Mouse (Mus musculus): ENCODE results near the gene Gm9758.
"Not testable (repeated sequence)": the region's sequence is repeated elsewhere in the genome, so short reads cannot be mapped to it uniquely, and the experiment has no call there.

Gene Gm9758

DNA sequence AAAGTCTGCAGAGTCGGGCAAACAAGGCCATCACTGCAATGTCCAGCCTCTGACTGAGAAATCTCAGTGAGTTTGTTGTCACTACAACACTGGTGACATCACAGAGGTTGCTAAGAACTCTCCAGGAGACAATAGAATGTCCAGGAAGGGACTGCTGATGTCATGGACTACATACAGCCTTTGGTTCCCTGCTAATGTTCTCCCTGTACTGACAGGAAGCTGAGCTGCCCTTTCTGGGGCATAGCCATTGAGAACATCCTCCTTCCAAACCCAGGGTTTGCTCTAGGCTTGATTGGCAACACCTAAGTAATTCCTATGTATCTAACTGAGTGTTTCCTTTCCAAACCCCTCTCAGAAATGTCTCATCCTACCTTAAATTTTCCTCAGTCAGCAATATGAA lies at the start of gene Gm9758:
Gm9758 (minus strand) TSS at position 101 of the 400 bp plus-strand sequence.
- DNase-seq, result not testable (repeated sequence)

DNA sequence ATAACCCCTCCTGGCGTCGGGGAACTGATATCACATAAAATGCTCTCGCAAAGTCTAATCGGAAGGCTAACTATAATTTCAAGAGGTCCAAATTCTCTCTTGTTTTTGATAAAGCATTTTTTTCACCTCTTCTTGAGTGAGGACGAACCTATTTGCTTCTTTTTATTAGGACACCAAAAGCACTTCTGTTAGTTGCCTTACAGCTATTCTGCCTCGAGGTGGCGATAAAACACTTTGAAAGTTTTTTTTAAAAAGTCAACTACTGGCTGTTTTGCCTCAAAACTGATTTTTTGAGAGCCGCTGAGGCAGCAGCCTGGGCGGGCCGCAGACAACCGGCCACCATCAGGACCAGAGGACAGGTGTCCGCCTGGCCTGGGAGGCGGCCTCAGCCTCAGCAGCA lies 49.1 kb upstream of the Gm9758 start:
- DNase-seq, result not testable (repeated sequence)

DNA sequence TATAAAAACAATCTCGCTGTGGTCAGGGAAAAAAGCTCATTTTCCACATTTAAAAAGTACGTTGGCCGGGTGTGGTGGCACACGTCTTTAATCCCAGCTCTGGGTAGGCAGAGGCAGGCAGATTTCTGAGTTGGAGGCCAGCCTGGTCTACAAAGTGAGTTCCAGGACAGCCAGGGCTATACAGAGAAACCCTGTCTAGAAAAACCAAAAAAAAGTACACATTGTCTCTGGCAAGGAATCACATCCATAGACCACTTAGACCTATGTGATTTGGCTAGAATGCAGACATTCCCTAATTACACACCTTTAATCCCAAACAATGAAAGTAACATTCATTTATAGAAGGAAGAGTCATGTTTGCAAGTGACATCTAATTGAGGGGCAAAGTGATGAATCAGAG lies 46.8 kb upstream of the Gm9758 start:
- not testable (repeated sequence) for DNase-seq

DNA sequence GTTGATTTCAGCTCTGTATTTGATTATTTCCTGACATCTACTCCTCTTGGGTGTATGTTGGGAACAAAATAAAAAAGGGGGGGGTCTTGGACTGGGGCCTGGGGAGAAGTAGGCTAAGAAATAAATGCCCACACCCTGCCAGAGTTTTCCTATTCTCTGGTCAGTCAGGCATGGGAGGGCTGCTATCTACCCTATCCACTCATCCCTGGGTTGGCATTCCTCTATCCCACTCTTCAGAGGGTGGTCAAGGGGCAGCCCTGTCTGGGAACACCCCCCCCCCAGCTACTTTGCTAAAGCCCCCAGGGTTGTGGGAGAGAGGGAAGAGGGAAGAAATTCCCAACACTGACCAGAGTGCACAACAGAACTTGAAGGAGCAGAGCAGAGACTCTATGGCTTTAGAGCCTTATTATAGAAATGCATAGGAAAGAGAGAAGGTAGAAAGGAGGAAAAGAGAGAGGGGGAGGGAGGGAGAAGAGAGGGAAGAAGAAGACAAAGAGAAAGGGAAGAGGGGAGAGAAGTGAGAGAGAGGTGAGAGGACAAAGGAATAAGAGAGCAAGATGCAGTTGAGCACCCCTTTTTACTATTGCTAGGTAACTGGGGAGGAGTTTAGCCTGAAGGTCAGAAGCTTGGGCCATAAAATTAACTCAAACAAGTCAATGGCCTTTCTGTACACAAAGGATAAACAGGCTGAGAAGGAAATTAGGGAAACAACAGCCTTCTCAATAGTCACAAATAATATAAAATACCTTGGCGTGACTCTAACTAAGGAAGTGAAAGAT lies 41.4 kb upstream of the Gm9758 start:
- DNase-seq, result not testable (repeated sequence)

DNA sequence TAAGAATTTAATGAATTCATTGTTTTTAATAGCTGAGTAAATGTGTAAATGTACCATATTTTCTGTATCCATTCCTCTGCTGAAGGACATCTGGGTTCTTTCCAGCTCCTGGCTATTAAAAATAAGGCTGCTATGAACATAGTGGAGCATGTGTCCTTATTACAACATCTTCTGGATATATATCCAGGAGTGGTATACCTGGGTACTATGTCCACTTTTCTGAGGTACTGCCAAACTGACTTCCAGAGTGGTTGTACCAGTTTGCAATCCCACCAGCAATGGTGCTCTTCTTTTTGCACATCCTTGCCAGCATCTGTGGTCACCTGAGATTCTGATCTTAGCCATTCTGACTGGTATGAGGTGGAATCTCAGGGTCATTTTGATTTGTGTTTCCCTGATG lies 38.9 kb upstream of the Gm9758 start:
- DNase-seq, result not testable (repeated sequence)

DNA sequence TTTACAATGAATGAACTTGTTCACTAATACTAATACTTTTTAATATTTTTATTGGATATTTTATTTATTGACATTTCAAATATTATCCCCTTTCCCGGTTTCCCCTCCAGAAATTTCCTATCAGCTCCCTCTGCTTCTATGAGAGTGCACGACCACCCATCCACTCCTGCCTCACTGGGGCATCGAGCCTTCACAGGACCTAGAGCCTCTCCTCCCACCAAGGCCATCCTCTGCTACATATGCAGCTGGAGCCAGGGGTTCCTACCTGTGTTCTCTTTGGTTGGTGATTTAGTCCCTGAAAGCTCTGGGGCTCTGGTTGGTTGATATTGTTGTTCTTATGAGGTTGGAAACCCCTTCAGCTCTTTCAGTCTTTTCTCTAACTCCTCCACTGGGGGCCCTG lies 38.0 kb upstream of the Gm9758 start:
- DNase-seq, result not testable (repeated sequence)

DNA sequence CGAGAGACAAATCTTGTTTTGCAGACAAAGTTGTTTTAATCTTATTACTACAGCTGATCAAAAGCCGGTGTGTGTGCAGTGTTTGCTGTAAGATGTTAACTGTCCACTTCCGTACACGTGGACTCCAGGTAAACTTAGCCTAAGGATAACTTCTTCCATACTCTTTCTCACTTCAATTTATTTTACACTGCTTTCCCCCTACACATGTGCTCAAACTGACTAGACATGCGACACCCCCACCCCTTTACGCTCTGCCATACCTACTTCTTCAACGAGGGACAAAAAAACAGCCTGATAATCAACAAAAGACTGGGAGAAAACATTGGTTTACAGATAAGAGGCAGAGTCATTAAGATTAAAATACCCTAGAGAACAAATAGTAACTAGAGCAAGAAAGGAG lies 37.1 kb upstream of the Gm9758 start:
- DNase-seq, result not testable (repeated sequence)

DNA sequence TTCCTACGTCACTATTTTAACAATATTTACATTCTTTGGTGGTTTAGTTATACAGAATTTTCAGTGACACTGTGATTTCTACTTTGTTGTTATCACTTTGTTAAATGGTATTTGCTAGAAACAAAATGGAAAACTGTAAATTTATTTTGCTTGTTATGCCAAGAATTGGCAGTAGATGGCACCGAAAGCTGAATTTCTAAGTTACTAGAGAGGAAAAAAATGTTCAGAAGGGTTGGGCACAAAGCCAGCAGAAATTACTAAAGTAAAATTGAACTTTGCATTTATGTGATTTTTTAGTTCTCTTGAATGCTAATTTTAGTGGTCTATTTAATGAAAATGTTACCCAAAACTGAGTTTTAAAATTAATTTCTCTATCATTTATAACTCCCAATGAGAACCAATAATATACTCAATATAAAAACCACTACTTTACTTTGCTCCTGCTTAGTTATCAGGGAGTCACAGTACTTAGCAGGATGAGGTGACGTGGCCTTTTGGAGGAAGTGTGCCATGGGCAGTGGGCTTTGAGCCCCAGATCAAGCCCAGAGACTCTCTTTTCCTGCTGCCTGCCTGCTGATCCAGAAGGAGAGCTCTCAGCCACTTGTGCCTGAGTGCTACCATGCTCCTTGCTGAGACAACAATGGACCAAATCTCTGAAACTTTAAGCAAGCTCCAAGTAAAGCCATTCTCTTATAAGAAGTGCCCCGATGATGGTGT lies 32.9 kb upstream of the Gm9758 start:
- not testable (repeated sequence) for DNase-seq

DNA sequence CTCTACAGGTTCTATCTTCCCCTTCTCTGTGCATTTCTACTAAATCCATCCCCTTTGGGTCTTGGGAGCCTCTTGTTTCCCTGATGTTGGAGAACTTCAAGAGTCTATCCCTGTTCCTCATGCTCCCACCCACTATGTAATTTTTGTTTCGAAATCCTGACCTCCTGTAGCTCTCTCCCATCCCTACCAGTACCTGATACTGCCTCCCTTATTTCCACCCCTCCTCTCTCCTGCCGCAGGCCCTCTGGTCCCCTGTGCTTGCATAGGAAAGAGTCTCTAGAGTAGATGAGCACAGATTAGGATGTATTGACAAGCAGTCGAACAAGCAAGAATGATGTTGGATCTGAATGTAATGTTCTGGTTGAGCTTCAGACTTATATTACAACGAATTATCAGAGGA lies 30.8 kb upstream of the Gm9758 start:
- DNase-seq, result not testable (repeated sequence)

DNA sequence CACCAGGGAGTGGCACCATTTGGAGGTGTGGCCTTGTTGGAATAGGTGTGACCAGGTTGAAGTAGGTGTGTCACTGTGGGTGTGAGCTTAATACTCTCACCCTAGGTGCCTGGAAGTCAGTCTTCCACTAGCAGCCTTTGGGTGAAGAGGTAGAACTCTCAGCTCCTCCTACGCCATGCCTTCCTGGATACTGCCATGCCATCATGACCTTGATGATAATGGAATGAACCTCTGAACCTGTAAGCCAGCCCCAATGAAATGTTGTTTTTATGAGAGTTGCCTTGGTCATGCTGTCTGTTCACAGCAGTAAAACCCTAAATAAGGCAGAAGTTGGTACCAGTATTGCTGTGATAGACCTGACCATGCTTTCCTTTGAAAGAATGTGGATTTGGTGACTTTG lies 26.3 kb upstream of the Gm9758 start:
- not testable (repeated sequence) for DNase-seq

DNA sequence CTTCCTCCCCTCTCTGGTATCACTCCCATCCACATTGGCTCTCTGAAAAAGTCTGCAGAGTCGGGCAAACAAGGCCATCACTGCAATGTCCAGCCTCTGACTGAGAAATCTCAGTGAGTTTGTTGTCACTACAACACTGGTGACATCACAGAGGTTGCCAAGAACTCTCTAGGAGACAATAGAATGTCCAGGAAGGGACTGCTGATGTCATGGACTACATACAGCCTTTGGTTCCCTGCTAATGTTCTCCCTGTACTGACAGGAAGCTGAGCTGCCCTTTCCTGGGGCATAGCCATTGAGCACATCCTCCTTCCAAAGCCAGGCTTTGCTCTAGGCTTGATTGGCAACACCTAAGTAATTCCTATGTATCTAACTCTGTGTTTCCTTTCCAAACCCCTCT lies 23.6 kb upstream of the Gm9758 start, which contains the start of gene Speer4e:
Speer4e (minus strand) TSS at position 101 of the 400 bp plus-strand sequence.
- not testable (repeated sequence) for DNase-seq

DNA sequence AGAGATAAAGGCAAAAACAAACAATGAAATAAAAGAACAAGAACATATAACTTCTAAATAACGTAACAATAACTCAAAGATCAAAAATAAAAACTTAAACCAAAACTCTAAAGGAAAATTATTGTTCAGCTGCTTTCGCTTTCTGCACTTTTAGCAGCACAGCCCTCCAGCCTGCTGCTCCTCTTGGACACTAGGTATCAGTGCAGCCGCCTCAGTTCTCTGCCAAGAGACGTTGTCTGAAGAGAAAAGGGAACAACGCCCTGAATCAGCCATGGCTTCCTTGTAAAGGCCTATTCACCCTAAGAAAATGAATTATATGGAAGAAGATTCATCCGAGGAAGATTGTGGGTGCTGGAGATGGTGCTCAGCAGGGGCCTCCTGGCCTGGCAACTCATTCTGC lies 19.0 kb upstream of the Gm9758 start:
- not testable (repeated sequence) for DNase-seq

DNA sequence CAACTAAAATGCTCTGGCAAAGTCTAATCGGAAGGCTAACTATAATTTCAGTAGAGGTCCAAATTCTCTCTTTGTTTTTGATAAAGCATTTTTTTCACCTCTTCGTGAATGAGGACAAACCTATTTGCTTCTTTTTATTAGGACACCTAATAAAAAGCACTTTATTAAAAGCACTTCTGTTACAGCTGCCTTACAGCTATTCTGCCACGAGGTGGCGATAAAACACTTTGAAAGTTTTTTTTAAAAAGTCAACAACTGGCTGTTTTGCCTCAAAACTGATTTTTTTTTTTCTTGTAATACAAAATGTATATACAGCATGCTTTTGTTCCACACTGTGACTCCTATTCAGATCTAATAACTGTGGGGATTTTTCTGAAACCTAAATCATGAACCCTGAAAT lies 12.3 kb upstream of the Gm9758 start:
- DNase-seq, result not testable (repeated sequence)

DNA sequence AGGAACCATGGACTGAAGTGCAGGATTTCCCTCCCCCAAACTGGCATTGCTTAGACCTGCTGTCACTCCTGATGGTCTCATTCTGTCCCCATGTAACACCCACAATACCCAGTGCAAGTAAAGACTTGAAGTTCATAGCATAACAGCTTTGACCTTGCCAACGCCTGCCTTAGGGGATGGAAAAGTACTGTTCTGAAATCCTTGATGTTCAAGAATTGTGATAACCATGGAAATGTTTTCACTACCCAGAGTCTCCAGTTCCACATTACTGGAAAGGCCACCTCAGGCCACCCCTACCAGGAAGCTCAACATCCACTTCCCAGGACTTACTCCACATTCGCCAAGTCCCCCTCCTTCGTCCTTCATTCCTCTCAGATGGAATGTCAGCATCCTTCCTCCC lies 338 bp downstream of the Gm9758 start:
- DNase-seq, result not testable (repeated sequence)

DNA sequence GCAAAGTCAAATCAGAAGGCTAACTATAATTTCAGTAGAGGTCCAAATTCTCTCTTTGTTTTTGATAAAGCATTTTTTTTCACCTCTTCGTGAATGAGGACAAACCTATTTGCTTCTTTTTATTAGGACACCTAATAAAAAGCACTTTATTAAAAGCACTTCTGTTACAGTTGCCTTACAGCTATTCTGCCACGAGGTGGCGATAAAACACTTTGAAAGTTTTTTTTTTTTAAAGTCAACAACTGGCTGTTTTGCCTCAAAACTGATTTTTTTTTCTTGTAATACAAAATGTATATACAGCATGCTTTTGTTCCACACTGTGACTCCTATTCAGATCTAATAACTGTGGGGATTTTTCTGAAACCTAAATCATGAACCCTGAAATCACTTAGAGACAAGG lies 11.2 kb downstream of the Gm9758 start:
- not testable (repeated sequence) for DNase-seq

DNA sequence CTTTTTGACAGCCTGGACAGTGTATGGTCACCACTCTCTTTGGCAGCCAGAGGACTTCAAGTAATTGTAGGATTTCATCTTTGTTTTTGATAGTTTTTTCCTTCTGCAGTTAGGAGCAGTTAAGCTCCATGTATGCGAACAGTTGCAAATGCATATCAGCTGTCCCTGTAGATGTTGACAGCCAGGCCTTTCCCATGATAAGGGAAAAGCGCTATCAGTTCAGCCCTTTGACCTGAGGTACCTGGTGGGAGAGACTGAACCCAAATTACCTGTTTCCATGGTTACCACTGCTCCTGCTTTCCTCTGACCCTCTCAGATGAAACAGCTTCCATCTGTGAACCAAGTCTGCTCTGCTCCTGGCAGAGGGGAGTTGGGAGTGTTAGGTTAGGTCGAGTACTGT lies 22.5 kb downstream of the Gm9758 start:
- DNase-seq, result no peak

DNA sequence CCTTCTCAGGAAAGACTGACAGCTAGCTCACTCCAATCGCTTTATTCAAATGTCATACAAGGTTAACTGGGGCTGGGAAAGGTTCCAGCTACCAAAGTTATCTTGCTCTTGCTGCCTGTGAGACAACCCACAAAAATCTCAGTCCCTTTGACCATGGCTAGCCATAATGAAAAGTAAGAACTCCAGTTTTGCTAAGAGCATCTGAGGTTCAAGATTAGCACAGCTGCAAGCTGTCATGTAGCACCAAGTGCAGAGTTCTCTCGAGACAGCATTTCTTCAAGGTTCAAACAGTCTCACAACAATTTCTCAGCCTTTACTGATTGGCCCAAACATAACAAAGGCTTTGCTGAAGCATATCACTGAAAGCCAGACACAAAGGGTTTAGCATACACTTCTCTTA lies 29.4 kb downstream of the Gm9758 start:
- not testable (repeated sequence) for DNase-seq

All from cerebellum, adult 9-11 months (tissue).